Mouse (Mus musculus): ENCODE measurements around the gene Ttpal. TPM values are rescaled to one million over a fixed set of nuclear protein-coding genes. Genes with fewer than 3 reads are reported as not detected.

Ttpal gene
- polyA plus RNA-seq, 1 experiment from 2014 or later = 40.2 TPM

DNA sequence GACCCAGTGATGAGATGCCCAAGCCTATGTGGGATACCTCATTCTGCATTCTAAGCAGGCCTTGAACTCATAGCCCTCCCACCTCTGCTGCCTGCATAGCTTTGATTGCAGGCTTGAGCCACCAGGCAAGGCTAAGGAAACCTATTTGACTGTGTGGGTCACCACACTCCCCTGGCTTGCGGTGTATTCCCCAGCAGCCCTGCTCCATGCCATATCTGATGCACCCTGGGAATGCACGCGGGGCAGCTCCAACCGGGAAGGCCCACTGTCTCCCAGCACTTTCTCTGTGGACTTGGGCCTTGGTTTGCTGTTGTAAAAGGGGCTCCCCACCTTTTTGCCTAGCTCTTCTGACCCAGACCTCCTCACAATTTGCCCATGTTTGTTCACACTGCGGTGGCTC lies 11.1 kb downstream of the Ttpal start:
- Histone ChIP-seq H3K27me3 (ENCODE audit: control insufficient read depth, insufficient read depth, low read length) (no peaks in the 10 kb centered on the region), H3K4me2 (replicated peaks; ENCODE audit: low read depth, low read length) (no peak overlapping the region), H3K4me3 (ENCODE audit: low read depth, low read length) (no peak overlapping the region), H3K9me3 (ENCODE audit: control insufficient read depth, low read length) (no peaks in the 10 kb centered on the region), H3K4me1 (replicated peaks; ENCODE audit: control insufficient read depth, insufficient read depth, low read length) (no peaks in the 10 kb centered on the region), H3K36me3 (ENCODE audit: control insufficient read depth, insufficient read depth, low read length) (peaks cover 3% of the 10 kb centered on the region; the same call in 1 of the 2 replicates), H3K9ac (ENCODE audit: low read depth, low read length) (no peak overlapping the region), H3K27ac (ENCODE audit: low read depth, low read length) (no peak overlapping the region)
- 96% methylated on average over 5 of the region's 5 CpGs for WGBS
- DNase-seq (ENCODE audit: low spot score) = no peak
- no peak for ATAC-seq (ENCODE audit: low FRiP score)

DNA sequence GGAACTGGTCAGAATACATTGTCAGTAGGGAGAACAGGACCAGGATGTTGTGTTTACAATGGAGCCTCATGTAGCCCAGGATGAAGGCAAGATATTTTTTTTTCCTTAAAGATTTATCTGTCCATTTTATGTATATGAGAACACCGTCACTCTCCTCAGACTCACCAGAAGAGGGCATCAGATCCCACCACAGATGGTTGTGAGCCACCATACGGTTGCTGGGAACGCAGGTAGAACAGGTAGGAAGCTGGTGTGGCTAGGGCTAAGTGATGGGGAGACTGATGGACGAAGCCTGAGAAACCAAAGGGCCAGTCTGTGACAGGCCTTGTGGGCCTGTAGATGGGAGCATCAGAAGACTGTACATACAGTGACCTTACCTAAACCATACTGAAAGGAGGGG lies 11.9 kb downstream of the Ttpal start:
- H3K4me2 ChIP-seq (replicated peaks; ENCODE audit: low read depth, low read length) = no peak overlapping the region
- H3K9me3 ChIP-seq (ENCODE audit: control insufficient read depth, low read length) = no peaks in the 10 kb centered on the region
- no peaks in the 10 kb centered on the region for H3K4me1 ChIP-seq (replicated peaks; ENCODE audit: control insufficient read depth, insufficient read depth, low read length)
- no peak for DNase-seq (ENCODE audit: low spot score)
- WGBS = 92% methylated on average over 4 of the region's 4 CpGs
- no peaks in the 10 kb centered on the region for H3K27me3 ChIP-seq (ENCODE audit: control insufficient read depth, insufficient read depth, low read length)
- H3K36me3 ChIP-seq (ENCODE audit: control insufficient read depth, insufficient read depth, low read length) = peaks cover 3% of the 10 kb centered on the region; the same call in 1 of the 2 replicates
- H3K9ac ChIP-seq (ENCODE audit: low read depth, low read length) = no peak overlapping the region
- H3K4me3 ChIP-seq (ENCODE audit: low read depth, low read length) = no peak overlapping the region
- ATAC-seq (ENCODE audit: low FRiP score) = no peak
- no peak overlapping the region for H3K27ac ChIP-seq (ENCODE audit: low read depth, low read length)

DNA sequence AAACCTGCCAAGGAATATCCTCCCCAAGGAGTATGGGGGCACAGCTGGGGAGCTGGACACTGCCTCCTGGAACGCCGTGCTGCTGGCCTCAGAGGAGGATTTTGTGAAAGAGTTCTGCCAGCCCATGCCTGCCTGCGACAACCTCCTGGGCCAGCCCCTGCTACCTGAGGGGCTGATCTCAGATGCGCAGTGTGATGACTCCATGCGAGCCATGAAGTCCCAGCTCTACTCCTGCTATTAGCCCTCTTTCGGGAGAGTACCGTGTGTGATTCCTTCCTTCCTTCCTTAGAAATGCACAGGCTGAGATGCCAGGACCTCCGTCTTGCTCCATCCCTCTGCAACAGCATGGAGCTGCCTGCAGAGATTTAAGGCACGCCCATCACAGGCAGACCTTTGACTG lies 13.3 kb downstream of the Ttpal start:
- no peak overlapping the region for H3K27ac ChIP-seq (ENCODE audit: low read depth, low read length)

DNA sequence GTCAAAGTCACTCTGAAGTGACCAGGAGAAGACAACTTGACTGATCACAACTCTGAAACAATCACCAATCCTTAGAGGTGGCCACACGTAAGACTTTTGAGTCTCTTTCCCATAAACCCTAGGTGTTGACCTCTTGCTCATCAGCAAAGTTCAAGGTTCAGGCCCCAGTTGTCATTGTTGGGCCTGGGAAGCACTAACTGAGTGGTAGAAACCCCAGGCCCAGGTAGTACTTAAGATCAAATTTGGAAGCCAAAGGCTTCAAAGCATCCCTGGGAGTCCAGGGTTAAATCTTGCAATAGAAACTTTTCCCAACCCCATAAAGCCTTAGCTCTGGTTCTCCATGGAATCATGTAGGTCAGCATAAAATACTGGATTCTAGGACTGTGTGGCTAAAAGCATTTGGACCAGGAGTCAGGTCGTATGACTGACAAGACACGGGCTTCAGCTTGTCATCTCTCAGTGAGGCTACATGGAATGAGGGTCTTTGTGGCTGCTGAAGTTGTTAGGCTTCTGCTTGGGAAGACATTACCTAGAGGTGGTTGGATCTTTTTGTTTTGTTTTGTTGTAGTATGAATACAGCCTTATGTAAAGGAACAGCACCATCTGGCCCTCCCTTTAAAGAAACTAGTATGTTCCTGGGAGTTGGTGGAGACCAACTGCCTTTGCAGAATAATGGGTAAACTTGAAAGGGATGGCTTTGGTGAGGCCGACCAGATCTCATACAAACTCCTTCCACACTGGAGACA lies 14.0 kb downstream of the Ttpal start:
- Histone ChIP-seq H3K9me3 (ENCODE audit: control insufficient read depth, low read length) (no peaks in the 10 kb centered on the region), H3K9ac (ENCODE audit: low read depth, low read length) (no peak overlapping the region), H3K27ac (ENCODE audit: low read depth, low read length) (no peak overlapping the region), H3K4me3 (ENCODE audit: low read depth, low read length) (no peak overlapping the region), H3K4me1 (replicated peaks; ENCODE audit: control insufficient read depth, insufficient read depth, low read length) (no peaks in the 10 kb centered on the region), H3K27me3 (ENCODE audit: control insufficient read depth, insufficient read depth, low read length) (no peaks in the 10 kb centered on the region), H3K4me2 (replicated peaks; ENCODE audit: low read depth, low read length) (no peak overlapping the region), H3K36me3 (ENCODE audit: control insufficient read depth, insufficient read depth, low read length) (peaks cover 5% of the 10 kb centered on the region; the same call in 1 of the 2 replicates)
- DNase-seq (ENCODE audit: low spot score) = no peak
- no peak for ATAC-seq (ENCODE audit: low FRiP score)
- 90% methylated on average over 4 of the region's 4 CpGs for WGBS

More for the DNA sequence above, 13.3 kb downstream of the Ttpal start:
- WGBS = 93% methylated on average over 9 of the region's 9 CpGs
- Histone ChIP-seq H3K9ac (ENCODE audit: low read depth, low read length) (no peak overlapping the region), H3K4me3 (ENCODE audit: low read depth, low read length) (no peak overlapping the region), H3K36me3 (ENCODE audit: control insufficient read depth, insufficient read depth, low read length) (peaks cover 4% of the 10 kb centered on the region; the same call in 1 of the 2 replicates), H3K27me3 (ENCODE audit: control insufficient read depth, insufficient read depth, low read length) (no peaks in the 10 kb centered on the region), H3K9me3 (ENCODE audit: control insufficient read depth, low read length) (no peaks in the 10 kb centered on the region), H3K4me2 (replicated peaks; ENCODE audit: low read depth, low read length) (no peak overlapping the region), H3K4me1 (replicated peaks; ENCODE audit: control insufficient read depth, insufficient read depth, low read length) (no peaks in the 10 kb centered on the region)
- ATAC-seq (ENCODE audit: low FRiP score) (no peak), DNase-seq (ENCODE audit: low spot score) (no peak)

DNA sequence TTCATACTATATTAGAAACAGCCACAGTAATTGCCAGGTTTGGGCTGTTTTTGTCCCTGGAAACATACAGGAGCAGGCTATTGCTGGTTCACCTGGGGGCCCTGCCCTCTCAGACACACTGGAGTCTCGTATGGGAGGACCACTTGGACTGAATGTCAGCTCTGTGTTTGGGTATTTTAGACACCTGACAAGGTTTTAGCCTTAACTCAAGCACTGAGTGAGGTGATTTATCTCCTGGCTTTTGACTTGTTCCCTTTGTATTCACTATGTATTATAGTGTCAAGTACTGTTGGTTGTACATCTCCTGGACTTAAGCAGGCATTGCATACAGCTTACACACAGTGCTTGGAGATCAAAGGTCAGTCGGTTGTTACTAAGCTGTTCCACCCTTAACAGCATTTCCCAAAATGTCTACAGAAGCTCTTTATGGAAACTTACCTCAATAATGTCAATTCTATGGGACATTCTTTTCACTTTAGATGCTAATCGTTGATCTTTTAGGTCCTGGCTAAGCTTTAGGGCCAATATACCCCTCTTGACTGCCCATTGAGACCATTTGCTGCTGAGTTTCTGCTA lies 14.6 kb downstream of the Ttpal start:
- H3K9me3 ChIP-seq (ENCODE audit: control insufficient read depth, low read length) = no peaks in the 10 kb centered on the region
- H3K9ac ChIP-seq (ENCODE audit: low read depth, low read length) = no peak overlapping the region
- WGBS = 89% methylated on average over 3 of the region's 3 CpGs
- DNase-seq (ENCODE audit: low spot score) (no peak), ATAC-seq (ENCODE audit: low FRiP score) (no peak)
- no peak overlapping the region for H3K4me3 ChIP-seq (ENCODE audit: low read depth, low read length)
- peaks cover 5% of the 10 kb centered on the region; the same call in 1 of the 2 replicates for H3K36me3 ChIP-seq (ENCODE audit: control insufficient read depth, insufficient read depth, low read length)
- H3K4me2 ChIP-seq (replicated peaks; ENCODE audit: low read depth, low read length) = no peak overlapping the region
- no peaks in the 10 kb centered on the region for H3K27me3 ChIP-seq (ENCODE audit: control insufficient read depth, insufficient read depth, low read length)
- H3K4me1 ChIP-seq (replicated peaks; ENCODE audit: control insufficient read depth, insufficient read depth, low read length) = no peaks in the 10 kb centered on the region
- H3K27ac ChIP-seq (ENCODE audit: low read depth, low read length) = no peak overlapping the region

DNA sequence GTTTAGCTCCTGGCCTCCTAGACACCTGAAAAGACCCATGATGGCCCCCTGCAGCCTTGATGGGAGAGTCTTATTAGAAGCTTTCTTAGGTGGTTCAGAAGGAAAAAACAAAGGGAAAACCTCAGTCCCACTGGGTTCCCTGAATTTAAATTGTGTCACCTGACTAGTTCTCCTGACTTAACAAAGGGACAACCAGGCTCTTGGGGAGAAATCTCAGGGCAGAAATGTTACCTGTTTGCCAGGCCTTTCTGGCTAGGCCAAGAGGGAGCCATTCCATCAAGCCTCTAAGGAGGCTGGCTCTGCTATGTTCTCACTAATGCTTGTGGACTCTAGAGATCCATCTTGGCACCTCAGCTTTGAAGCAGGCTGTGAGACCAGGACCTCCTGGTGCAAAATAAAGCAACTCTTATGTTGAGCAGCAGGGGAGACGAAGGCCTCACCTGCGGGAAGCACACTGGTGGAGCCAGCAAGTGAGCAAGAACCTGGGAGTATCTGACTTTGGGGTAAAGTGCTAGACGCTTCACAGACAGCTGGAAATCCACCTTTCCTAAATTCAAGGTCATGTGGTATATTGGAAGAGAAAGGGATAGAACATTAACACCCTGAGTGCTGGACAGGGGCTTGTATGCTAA lies 15.2 kb downstream of the Ttpal start:
- Histone ChIP-seq H3K27me3 (ENCODE audit: control insufficient read depth, insufficient read depth, low read length) (no peaks in the 10 kb centered on the region), H3K4me1 (replicated peaks; ENCODE audit: control insufficient read depth, insufficient read depth, low read length) (no peaks in the 10 kb centered on the region), H3K9me3 (ENCODE audit: control insufficient read depth, low read length) (no peaks in the 10 kb centered on the region), H3K4me2 (replicated peaks; ENCODE audit: low read depth, low read length) (no peak overlapping the region), H3K4me3 (ENCODE audit: low read depth, low read length) (no peak overlapping the region), H3K9ac (ENCODE audit: low read depth, low read length) (no peak overlapping the region), H3K27ac (ENCODE audit: low read depth, low read length) (no peak overlapping the region), H3K36me3 (ENCODE audit: control insufficient read depth, insufficient read depth, low read length) (peaks cover 5% of the 10 kb centered on the region; the same call in 1 of the 2 replicates)
- DNase-seq (ENCODE audit: low spot score) (no peak), ATAC-seq (ENCODE audit: low FRiP score) (no peak)
- 74% methylated on average over 3 of the region's 3 CpGs for WGBS

DNA sequence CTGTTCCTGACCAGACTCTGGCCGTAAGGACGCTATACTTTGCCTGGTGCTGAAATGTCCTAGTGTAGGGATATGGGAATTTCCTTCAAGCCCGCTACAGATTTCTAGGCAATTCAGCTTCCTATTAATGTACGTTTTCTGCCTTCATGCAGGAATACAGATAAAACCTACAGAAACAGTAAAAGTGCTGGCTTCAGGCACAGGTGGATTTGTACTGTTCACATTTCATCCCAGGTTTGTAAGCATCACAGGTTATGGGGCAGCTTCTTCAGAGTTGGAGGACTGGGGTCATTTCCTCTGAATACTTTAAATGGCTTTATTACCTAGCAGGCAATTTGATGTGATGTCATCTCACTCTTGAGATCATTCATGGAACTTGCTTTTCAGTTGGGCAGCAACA lies 15.8 kb downstream of the Ttpal start:
- ATAC-seq (ENCODE audit: low FRiP score) (no peak), DNase-seq (ENCODE audit: low spot score) (no peak)
- H3K27ac ChIP-seq (ENCODE audit: low read depth, low read length) = no peak overlapping the region
- no peak overlapping the region for H3K4me2 ChIP-seq (replicated peaks; ENCODE audit: low read depth, low read length)
- no peaks in the 10 kb centered on the region for H3K9me3 ChIP-seq (ENCODE audit: control insufficient read depth, low read length)
- no peaks in the 10 kb centered on the region for H3K27me3 ChIP-seq (ENCODE audit: control insufficient read depth, insufficient read depth, low read length)
- no peak overlapping the region for H3K9ac ChIP-seq (ENCODE audit: low read depth, low read length)
- no peak overlapping the region for H3K4me3 ChIP-seq (ENCODE audit: low read depth, low read length)
- H3K4me1 ChIP-seq (replicated peaks; ENCODE audit: control insufficient read depth, insufficient read depth, low read length) = no peaks in the 10 kb centered on the region
- H3K36me3 ChIP-seq (ENCODE audit: control insufficient read depth, insufficient read depth, low read length) = peaks cover 5% of the 10 kb centered on the region; the same call in 1 of the 2 replicates
- 95% methylated on average over 4 of the region's 4 CpGs for WGBS

DNA sequence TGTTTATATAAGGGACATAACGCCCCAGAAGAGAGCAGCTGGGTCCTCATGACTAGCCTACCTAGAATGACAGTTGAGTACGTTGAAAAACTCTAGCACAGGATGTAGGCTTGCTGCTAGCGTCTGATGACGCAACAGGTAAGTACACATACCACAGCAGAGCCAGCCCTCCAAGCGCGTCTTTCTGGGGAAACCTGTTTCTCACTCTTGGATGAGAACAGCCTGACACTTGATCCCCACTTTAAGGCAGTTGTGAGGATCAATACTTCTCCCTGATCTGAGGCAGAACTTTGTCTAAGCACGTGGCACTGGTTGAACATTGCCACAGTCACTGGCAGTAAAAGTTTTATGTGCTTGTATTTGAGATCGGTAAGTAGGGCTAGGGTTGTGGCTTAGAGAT lies 18.3 kb downstream of the Ttpal start:
- no peak overlapping the region for H3K9ac ChIP-seq (ENCODE audit: low read depth, low read length)
- 85% methylated on average over 8 of the region's 8 CpGs for WGBS
- H3K36me3 ChIP-seq (ENCODE audit: control insufficient read depth, insufficient read depth, low read length) = peaks cover 5% of the 10 kb centered on the region; the same call in 1 of the 2 replicates

More for the DNA sequence above, 18.3 kb downstream of the Ttpal start:
- H3K27me3 ChIP-seq (ENCODE audit: control insufficient read depth, insufficient read depth, low read length) = no peaks in the 10 kb centered on the region
- H3K27ac ChIP-seq (ENCODE audit: low read depth, low read length) = no peak overlapping the region
- ATAC-seq (ENCODE audit: low FRiP score) (no peak), DNase-seq (ENCODE audit: low spot score) (no peak)
- no peak overlapping the region for H3K4me3 ChIP-seq (ENCODE audit: low read depth, low read length)
- no peaks in the 10 kb centered on the region for H3K4me1 ChIP-seq (replicated peaks; ENCODE audit: control insufficient read depth, insufficient read depth, low read length)
- no peak overlapping the region for H3K4me2 ChIP-seq (replicated peaks; ENCODE audit: low read depth, low read length)
- H3K9me3 ChIP-seq (ENCODE audit: control insufficient read depth, low read length) = no peaks in the 10 kb centered on the region

Measured in hindbrain, embryonic 11.5 days (tissue).